Mouse (Mus musculus): Measurements from ENCODE around the gene Tspan2.

Tspan2 gene

DNA sequence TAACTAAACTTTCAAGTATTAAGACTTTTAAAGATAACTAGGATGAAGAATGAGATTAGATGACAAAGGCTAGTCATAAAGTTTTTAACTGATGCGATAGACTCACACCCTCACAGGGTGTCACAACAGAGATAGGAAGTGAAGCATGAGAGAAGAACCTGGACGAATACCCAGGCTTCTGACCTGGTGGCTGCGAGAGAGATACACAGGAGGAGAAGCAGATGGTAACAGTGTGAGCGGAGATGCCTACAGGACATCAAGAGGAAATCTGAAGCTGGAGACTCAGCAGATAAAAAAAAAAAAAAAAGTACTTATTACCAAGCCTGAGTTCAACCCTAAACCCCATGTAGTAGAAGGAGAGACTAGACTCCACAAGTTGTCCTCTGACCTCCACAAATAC is 38.7 kb downstream of the Tspan2 start:
- no peak for DNase-seq (ENCODE audit: low spot score)

GRCm38 (mm10) chr3:102782618-102783017 is 48.3 kb downstream of the Tspan2 start, which contains the start of gene Tshb:
Tshb (minus strand) TSS chr3:102782718.
- no peak for DNase-seq (ENCODE audit: low spot score)

GRCm38 (mm10) chr3:102787369-102787768 is 53.0 kb downstream of the Tspan2 start:
- DNase-seq (ENCODE audit: low spot score) = no peak

GRCm38 (mm10) chr3:102803937-102804336 is 69.6 kb downstream of the Tspan2 start:
- peak; percentile 71 for DNase-seq (ENCODE audit: low spot score)

DNA sequence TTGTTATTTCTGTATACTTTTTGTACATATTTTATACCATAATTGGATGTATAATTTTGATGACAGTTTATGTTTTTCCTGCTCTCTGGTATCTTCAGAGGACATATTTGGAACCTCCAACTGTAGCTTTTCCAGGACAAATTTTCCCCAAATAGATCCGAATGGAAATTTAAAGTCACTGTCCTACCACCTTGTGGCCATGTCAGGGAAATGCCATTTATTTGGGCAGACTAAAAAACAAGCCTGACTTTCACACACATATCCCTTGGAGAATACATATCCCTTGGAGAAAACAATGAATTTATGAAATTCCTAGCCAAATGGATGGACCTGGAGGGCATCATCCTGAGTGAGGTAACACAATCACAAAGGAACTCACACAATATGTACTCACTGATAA is 108.1 kb downstream of the Tspan2 start:
- DNase-seq (ENCODE audit: low spot score) = no peak

DNA sequence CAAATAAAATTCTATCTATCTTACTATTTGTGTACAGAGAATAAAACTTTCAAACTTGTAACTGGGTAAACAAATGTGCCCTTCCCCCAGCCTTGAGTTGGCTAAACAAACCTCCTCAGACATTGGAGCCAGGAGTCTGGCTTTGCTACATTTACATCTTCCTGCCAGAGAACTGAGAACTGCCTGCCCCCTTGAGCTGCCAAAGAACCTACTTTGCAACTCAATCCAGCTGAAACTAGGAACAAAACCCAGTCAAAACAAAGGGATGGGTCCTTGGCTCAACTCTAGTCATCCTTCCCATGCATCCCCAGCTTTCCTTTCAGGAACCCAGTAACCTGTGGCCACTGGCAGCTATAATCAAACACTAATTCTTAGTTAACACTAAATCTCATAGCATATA is 114.3 kb downstream of the Tspan2 start:
- no peak for DNase-seq (ENCODE audit: low spot score)
